Mouse (Mus musculus) stomach, postnatal 0 days (tissue): ENCODE measurements at regions not wholly inside any gene's neighbourhood (a gene's known extent, or its start where the extent isn't known, plus 50 kb on each side); places are given as distances from the start of the nearest gene placed in this dataset.

ENCODE experiments used
- CTCF ChIP-seq: IDR thresholded peaks from 2 replicates; pipeline ENCODE4 v1.5.1; 2016; ENCODE audit warnings: antibody characterized with exemption, low read depth, mild to moderate bottlenecking, moderate library complexity
- EP300 ChIP-seq: optimal IDR thresholded peaks from 2 replicates; pipeline ENCODE3; 2016; ENCODE audit warnings: antibody characterized with exemption

DNA sequence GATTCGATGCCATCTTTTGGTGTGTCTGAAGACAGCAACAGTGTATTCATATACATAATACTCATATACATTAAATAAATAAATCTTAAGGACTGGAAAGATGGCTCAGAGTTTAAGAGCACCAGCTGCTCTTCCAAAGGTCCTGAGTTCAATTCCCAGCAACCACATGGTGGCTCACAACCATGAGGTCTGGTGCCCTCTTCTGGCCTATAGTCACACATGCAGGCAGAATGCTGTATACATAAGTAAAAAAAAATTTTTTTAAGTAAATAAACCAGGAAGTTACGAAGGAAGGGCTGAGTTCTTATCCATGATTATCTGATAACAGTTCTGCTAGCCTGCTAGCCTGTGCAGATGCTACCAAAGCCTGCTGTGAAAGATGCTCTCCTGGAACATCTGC, 93.3 kb downstream of the Rpap3 start:
- TF ChIP-seq EP300 = no peak
- TF ChIP-seq CTCF = peak; percentile 55
